Mouse (Mus musculus) lung, adult 2 months (tissue): ENCODE measurements at regions not wholly inside any gene's neighbourhood (a gene's known extent, or its start where the extent isn't known, plus 50 kb on each side); places are given as distances from the start of the nearest gene placed in this dataset.

Experiments
- CTCF ChIP-seq: fragments of 200-500 bp; IDR thresholded peaks from 2 replicates; pipeline ENCODE4 v1.5.1; 2011; ENCODE audit warnings: mild to moderate bottlenecking, low read length, control low read depth; ENCODE audit not compliant: insufficient read depth
- POLR2A ChIP-seq: fragments of 200-500 bp; IDR thresholded peaks from 2 replicates; pipeline ENCODE4 v1.6.1; 2011; ENCODE audit warnings: low read depth, mild to moderate bottlenecking, control low read depth, low read length, borderline replicate concordance; ENCODE audit errors: extremely low read depth

DNA sequence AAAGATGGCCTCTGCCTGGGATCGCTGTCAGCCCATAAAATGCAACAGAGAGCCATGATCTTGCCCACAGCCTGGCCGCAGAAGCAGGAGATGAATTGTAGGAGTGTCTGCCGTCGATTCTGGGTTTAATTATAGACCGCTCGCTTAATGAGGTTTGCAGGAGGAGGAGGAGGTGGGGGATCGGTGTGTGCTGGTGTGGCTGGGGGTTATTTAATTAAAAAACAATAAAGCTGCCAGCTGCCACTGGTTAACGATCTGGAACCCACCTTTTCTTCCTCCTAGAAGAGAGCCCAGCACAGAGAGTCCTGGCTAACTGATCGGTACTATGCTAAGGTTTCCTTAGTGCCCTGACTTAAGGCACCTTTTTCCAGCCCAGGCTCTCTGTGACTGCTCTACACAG is 231.4 kb upstream of the Pard3b start:
- no peak for TF ChIP-seq POLR2A
- no peak for TF ChIP-seq CTCF
